Mouse (Mus musculus) stomach, embryonic 16.5 days (tissue): ENCODE measurements at regions not wholly inside any gene's neighbourhood (a gene's known extent, or its start where the extent isn't known, plus 50 kb on each side); places are given as distances from the start of the nearest gene placed in this dataset.

Experiments used
- ATAC-seq: fragments of 200-750 bp; cut with Nextera tagmentation; 2 replicates; pipeline ENCODE4 v1.8.0; 2017; ENCODE audit warnings: moderate number of reproducible peaks, moderate TSS enrichment; ENCODE audit not compliant: insufficient read depth, low FRiP score
- H3K27ac ChIP-seq: fragments of 300-500 bp; sonication (generic); 2 replicates; pipeline ENCODE4 v1.5.1; 2014; ENCODE audit warnings: low read length
- H3K27me3 ChIP-seq: fragments of 300-500 bp; sonication (generic); 2 replicates; pipeline ENCODE4 v1.6.1; 2014; ENCODE audit warnings: low read length, control low read depth, mixed read lengths; ENCODE audit not compliant: control insufficient read depth, insufficient read depth
- H3K36me3 ChIP-seq: fragments of 300-500 bp; sonication (generic); 2 replicates; pipeline ENCODE4 v1.6.1; 2014; ENCODE audit warnings: low read length; ENCODE audit not compliant: control insufficient read depth, insufficient read depth
- H3K4me1 ChIP-seq: fragments of 300-500 bp; sonication (generic); 2 replicates; pipeline ENCODE4 v1.6.1; 2014; ENCODE audit warnings: low read length, control low read depth, mixed read lengths; ENCODE audit not compliant: control insufficient read depth, insufficient read depth
- H3K4me2 ChIP-seq: fragments of 300-500 bp; sonication (generic); 2 replicates; pipeline ENCODE4 v1.6.1; 2014; ENCODE audit warnings: low read depth, low read length, mixed read lengths
- H3K4me3 ChIP-seq: fragments of 300-500 bp; sonication (generic); replicated peaks from 2 replicates; pipeline ENCODE4 v1.5.1; 2014; ENCODE audit warnings: mild to moderate bottlenecking, low read length
- H3K9ac ChIP-seq: fragments of 300-500 bp; sonication (generic); 2 replicates; pipeline ENCODE4 v1.6.1; 2014; ENCODE audit warnings: low read length
- H3K9me3 ChIP-seq: fragments of 300-500 bp; sonication (generic); replicated peaks from 2 replicates; pipeline ENCODE4 v1.6.1; 2016; ENCODE audit warnings: low read length, control low read depth; ENCODE audit not compliant: control insufficient read depth
- WGBS: fragments of 180-500 bp; shearing (Covaris S2); extraction: QIAGEN DNeasy Blood & Tissue Kit; methylation state at CpG from one replicate; pipeline ENCODE4 v1.1.7; 2014; 5-methylcytosine and 5-hydroxymethylcytosine counted together

- no peak overlapping the region for H3K4me3 ChIP-seq
- ATAC-seq = no peak
- H3K27ac ChIP-seq = no peak overlapping the region
- no peaks in the 10 kb centered on the region for H3K4me1 ChIP-seq
- H3K9ac ChIP-seq = no peak overlapping the region
- no peaks in the 10 kb centered on the region for H3K9me3 ChIP-seq
- WGBS = 82% methylated on average over 1 of the region's 1 CpGs
- no peak overlapping the region for H3K4me2 ChIP-seq
- H3K27me3 ChIP-seq = no peaks in the 10 kb centered on the region
- H3K36me3 ChIP-seq = no peaks in the 10 kb centered on the region
Observed at GRCm38 (mm10) chr6:84362331-84362730, 231.4 kb downstream of the Cyp26b1 start.

- Histone ChIP-seq H3K4me3 (no peak overlapping the region), H3K9me3 (no peaks in the 10 kb centered on the region), H3K27ac (no peak overlapping the region), H3K4me2 (no peak overlapping the region), H3K27me3 (no peaks in the 10 kb centered on the region), H3K4me1 (no peaks in the 10 kb centered on the region), H3K36me3 (no peaks in the 10 kb centered on the region), H3K9ac (no peak overlapping the region)
- ATAC-seq = no peak
- 68% methylated on average over 10 of the region's 10 CpGs for WGBS
Observed at GRCm38 (mm10) chr6:84357911-84358310, 235.8 kb downstream of the Cyp26b1 start.

DNA sequence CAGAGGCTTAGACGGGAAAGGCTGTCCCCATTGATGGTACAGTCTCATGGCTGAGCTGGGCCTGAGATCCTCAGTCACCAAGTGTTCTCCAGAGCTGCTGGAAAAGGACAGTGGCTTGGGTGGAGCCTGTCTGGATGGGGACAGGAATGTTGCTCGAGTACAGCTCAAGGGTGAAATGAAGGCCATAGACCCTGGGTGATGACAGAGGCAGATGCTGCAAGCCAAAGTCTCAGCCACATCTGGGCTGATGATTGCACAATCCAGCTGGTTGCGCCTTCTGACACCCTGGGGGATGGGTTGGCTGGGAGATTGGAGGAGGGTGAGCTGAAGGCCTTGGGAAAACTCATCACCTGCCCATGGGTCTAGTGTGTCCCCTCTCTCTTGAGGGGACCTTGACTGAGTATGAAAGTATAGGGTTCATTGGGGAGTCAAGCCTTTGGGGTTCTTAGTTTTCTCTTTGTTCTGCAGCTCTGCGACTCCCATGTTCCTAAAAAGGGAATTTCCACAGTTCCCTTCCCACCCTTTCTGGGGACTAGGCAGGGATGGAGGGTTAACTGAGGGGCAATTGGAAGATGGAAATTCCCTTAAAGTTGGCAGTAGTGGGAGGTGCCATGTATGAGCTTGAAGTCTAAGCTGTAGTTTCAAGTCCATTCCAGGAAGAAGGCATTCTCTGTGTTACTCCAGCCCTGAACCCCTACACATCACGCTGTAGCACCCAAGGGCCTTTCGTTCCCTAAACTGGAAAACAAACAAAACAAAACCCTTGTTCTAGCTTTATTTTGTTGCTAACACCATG is 240.1 kb downstream of the Cyp26b1 start:
- H3K9ac ChIP-seq = no peak overlapping the region
- 82% methylated on average over 6 of the region's 6 CpGs for WGBS

GRCm38 (mm10) chr6:84344936-84345335 is 248.8 kb downstream of the Cyp26b1 start:
- Histone ChIP-seq H3K36me3 (no peaks in the 10 kb centered on the region), H3K4me2 (no peak overlapping the region), H3K9me3 (no peaks in the 10 kb centered on the region), H3K9ac (no peak overlapping the region), H3K4me3 (no peak overlapping the region), H3K27me3 (no peaks in the 10 kb centered on the region), H3K4me1 (no peaks in the 10 kb centered on the region), H3K27ac (no peak overlapping the region)
- WGBS = 88% methylated on average over 12 of the region's 12 CpGs
- ATAC-seq = no peak

More for the DNA sequence above, 240.1 kb downstream of the Cyp26b1 start:
- no peaks in the 10 kb centered on the region for H3K27me3 ChIP-seq
- no peaks in the 10 kb centered on the region for H3K36me3 ChIP-seq
- ATAC-seq = no peak
- H3K4me2 ChIP-seq = no peak overlapping the region
- no peak overlapping the region for H3K4me3 ChIP-seq
- H3K27ac ChIP-seq = no peak overlapping the region
- no peaks in the 10 kb centered on the region for H3K4me1 ChIP-seq
- no peaks in the 10 kb centered on the region for H3K9me3 ChIP-seq

- Histone ChIP-seq H3K36me3 (no peaks in the 10 kb centered on the region), H3K27me3 (no peaks in the 10 kb centered on the region), H3K27ac (no peak overlapping the region), H3K9ac (no peak overlapping the region), H3K4me3 (no peak overlapping the region), H3K4me1 (0 out of 2 replicates have a peak, but pooled peaks cover 3% of the 10 kb centered on the region), H3K9me3 (no peaks in the 10 kb centered on the region), H3K4me2 (no peak overlapping the region)
- WGBS = 87% methylated on average over 10 of the region's 10 CpGs
- ATAC-seq = no peak
Observed at GRCm38 (mm10) chr6:84333666-84334179, 260.0 kb downstream of the Cyp26b1 start.

GRCm38 (mm10) chr6:84329106-84329505 is 264.6 kb downstream of the Cyp26b1 start:
- H3K9me3 ChIP-seq = no peaks in the 10 kb centered on the region
- no peak overlapping the region for H3K4me3 ChIP-seq
- 0 out of 2 replicates have a peak, but pooled peaks cover 3% of the 10 kb centered on the region for H3K4me1 ChIP-seq
- H3K27ac ChIP-seq = no peak overlapping the region
- H3K9ac ChIP-seq = no peak overlapping the region
- WGBS = 26% methylated on average over 7 of the region's 7 CpGs
- H3K27me3 ChIP-seq = no peaks in the 10 kb centered on the region
- no peak overlapping the region for H3K4me2 ChIP-seq
- ATAC-seq = no peak
- no peaks in the 10 kb centered on the region for H3K36me3 ChIP-seq

DNA sequence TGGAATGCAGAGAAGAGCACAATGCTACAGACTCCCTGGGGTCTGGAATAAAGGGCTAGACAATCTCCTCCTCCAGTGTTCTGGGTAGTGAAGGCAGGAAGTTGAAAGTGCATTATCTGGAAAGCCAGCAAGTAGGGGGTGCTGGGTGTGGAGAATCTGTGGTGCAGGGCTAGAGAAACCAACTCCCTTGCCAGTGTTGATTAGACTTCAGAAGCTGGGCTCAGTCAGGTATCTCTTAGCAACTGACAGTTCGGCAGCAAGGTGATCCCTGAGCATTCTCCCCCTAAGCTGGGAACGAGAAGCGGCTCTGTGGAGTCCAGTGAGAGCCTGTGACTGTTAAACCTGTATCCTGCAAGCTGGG is 265.7 kb downstream of the Cyp26b1 start:
- no peaks in the 10 kb centered on the region for H3K9me3 ChIP-seq
- H3K4me3 ChIP-seq = no peak overlapping the region
- 55% methylated on average over 3 of the region's 3 CpGs for WGBS
- H3K27ac ChIP-seq = no peak overlapping the region
- no peaks in the 10 kb centered on the region for H3K27me3 ChIP-seq
- H3K4me2 ChIP-seq = no peak overlapping the region
- H3K36me3 ChIP-seq = no peaks in the 10 kb centered on the region
- H3K4me1 ChIP-seq = 0 out of 2 replicates have a peak, but pooled peaks cover 3% of the 10 kb centered on the region
- ATAC-seq = no peak
- no peak overlapping the region for H3K9ac ChIP-seq

DNA sequence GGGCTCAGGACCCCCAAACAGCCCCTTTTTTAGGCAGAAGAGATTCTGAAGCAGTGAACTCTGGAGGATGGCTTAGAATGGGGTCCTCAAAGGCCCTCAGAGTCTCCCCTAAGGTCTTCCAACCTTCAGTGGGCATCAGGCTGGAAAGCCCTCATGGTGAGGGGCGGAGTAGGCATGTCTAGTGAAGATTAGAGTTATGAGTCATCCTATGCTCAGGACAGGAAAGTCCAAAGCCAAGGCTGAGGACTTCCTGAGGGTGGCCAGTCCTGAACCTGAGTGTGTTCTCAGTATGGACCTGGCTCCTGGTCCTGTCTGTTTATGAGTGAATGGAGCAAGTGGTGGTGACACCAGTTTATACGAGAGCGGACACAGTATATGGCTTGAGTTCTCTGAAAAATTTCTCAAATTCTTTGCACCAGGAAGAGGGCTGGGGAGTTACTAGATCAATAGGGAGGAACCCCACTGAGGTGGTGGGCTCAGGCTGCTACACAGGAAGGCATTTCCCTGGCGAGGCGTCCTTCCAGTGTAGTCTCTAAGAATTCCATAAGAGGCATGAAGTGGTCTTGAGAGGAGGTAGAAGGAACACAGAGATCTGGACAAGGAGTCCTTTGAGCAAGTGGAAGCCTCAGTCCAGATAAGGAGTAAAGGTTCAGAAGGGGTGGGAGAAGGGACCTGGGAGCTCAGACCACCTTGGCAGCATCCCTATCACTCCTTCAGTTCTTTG is 266.2 kb downstream of the Cyp26b1 start:
- no peak overlapping the region for H3K4me2 ChIP-seq
- no peaks in the 10 kb centered on the region for H3K36me3 ChIP-seq
- H3K27ac ChIP-seq = no peak overlapping the region
- ATAC-seq = no peak
- WGBS = 68% methylated on average over 5 of the region's 5 CpGs
- no peaks in the 10 kb centered on the region for H3K27me3 ChIP-seq
- no peak overlapping the region for H3K4me3 ChIP-seq
- H3K4me1 ChIP-seq = 0 out of 2 replicates have a peak, but pooled peaks cover 3% of the 10 kb centered on the region
- H3K9ac ChIP-seq = no peak overlapping the region
- no peaks in the 10 kb centered on the region for H3K9me3 ChIP-seq
